In the genomic region with DNA sequence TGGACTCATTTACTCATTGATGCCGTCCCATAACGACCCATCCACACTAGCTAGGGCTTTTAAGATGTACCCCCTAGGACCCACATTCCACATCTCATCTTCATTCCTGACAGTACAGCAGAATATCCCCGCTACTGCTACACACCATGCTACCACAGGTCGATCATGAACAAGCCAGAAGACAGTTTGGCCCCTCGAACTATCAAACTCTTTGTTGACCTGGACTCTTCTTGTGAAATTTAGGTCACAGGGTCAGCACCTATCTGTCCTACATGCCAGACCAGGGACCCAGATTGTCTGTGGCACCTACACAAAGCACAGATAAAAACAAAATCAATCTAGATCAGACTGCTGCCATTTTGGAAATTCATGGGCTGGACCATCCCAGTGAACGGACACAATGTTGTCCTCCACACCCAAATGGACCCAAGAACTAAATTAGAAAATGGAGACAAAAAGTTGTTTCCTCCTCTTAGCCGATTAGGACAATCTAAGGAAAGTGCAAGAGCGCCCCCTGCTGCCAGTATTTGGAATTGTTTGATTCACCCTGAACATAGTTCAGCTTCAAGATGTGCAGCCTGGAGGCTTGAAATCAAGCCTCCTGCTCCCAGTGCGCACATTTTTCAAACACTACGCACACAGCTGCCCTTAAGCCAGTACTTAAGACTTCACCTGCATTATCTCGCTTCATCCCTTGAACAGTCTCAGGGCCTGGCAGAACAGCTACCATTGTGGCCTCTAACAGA, we compare ENCODE assay signal across 7 mouse cellular contexts.
DNase-seq lines count a peak whose midpoint lies in the region; ATAC-seq and TF ChIP-seq lines count a peak whose summit lies in the region.

No protein-coding gene starts in this region.

- peak; percentile 69; the same call in 1 of the 2 replicates for ATAC-seq in intestine, embryonic 16.5 days

- H3K36me3 ChIP-seq in intestine, embryonic 16.5 days (ENCODE audit: control insufficient read depth, insufficient read depth, low read length): no peaks in the 10 kb centered on the region
- H3K36me3 ChIP-seq in midbrain, embryonic 10.5 days: no peaks in the 10 kb centered on the region
- no peaks in the 10 kb centered on the region for H3K36me3 ChIP-seq in small intestine, adult 2 months (ENCODE audit: control insufficient read depth, insufficient read depth, low read length)

- no peak overlapping the region for H3K27ac ChIP-seq in intestine, embryonic 16.5 days (ENCODE audit: low read length)
- no peak overlapping the region for H3K27ac ChIP-seq in midbrain, embryonic 10.5 days (replicated peaks)
- no peak overlapping the region for H3K27ac ChIP-seq in small intestine, adult 2 months (ENCODE audit: insufficient read depth, low read depth, low read length)

- no peaks in the 10 kb centered on the region for H3K9me3 ChIP-seq in intestine, embryonic 16.5 days (ENCODE audit: control insufficient read depth, low read length)
- no peaks in the 10 kb centered on the region for H3K9me3 ChIP-seq in midbrain, embryonic 10.5 days (replicated peaks)

- intact Hi-C loops in left cerebral cortex, postnatal 14 days (cut with DNase I): loop anchor here (2.0 kb wide), 1 partner anchor 1666 kb away; no protein-coding TSS in a partner anchor

- DNase-seq in ZHBTc4 (ENCODE audit: low read depth, low spot score): peak; percentile 68
- DNase-seq in cerebellum, postnatal 4 days (ENCODE audit: low spot score in 2 of 2): peak; percentile 84 to 89
- peak; percentile 87 for DNase-seq in gastrocnemius, postnatal 10 days
- DNase-seq in left cerebral cortex, postnatal 14 days (ENCODE audit: low spot score in 2 of 2): peak; percentile 78 to 94
- DNase-seq in midbrain, embryonic 10.5 days (ENCODE audit: low spot score): peak; percentile 77

- peak; percentile 47; the same call in 1 of the 2 replicates for TF ChIP-seq CTCF in small intestine, adult 2 months (IDR thresholded peaks at IDR 0.05; ENCODE audit: extremely low read depth, insufficient read length, insufficient replicate concordance, low read depth, low read length)

- H3K4me1 ChIP-seq in intestine, embryonic 16.5 days (ENCODE audit: control insufficient read depth, insufficient read depth, low read length): no peaks in the 10 kb centered on the region
- 0 out of 2 replicates have a peak, but pooled peaks cover 3% of the 10 kb centered on the region for H3K4me1 ChIP-seq in midbrain, embryonic 10.5 days
- no peaks in the 10 kb centered on the region for H3K4me1 ChIP-seq in small intestine, adult 2 months (ENCODE audit: control insufficient read depth, insufficient read depth, insufficient read length, low read length)

- H3K4me3 ChIP-seq in intestine, embryonic 16.5 days (ENCODE audit: low read length): no peak overlapping the region
- H3K4me3 ChIP-seq in midbrain, embryonic 10.5 days: no peak overlapping the region
- no peak overlapping the region for H3K4me3 ChIP-seq in small intestine, adult 2 months (ENCODE audit: low read depth, low read length)

- no peak overlapping the region for H3K4me2 ChIP-seq in intestine, embryonic 16.5 days (ENCODE audit: low read depth, low read length)

- no peak for TF ChIP-seq POLR2A in small intestine, adult 2 months (IDR thresholded peaks at IDR 0.05; ENCODE audit: low read depth, low read length)

- H3K27me3 ChIP-seq in intestine, embryonic 16.5 days (replicated peaks; ENCODE audit: control insufficient read depth, insufficient read depth, low read length): no peaks in the 10 kb centered on the region
- H3K27me3 ChIP-seq in midbrain, embryonic 10.5 days (ENCODE audit: low read depth, poor library complexity, severe bottlenecking): peaks cover 18% of the 10 kb centered on the region
- H3K27me3 ChIP-seq in small intestine, adult 2 months (ENCODE audit: control insufficient read depth, insufficient read depth, low read length): no peaks in the 10 kb centered on the region

- 39% methylated on average over 11 of the region's 11 CpGs for WGBS in intestine, embryonic 16.5 days
- WGBS in midbrain, embryonic 10.5 days: 42% methylated on average over 11 of the region's 11 CpGs
- 33% methylated on average over 11 of the region's 11 CpGs for WGBS in small intestine, adult 2 months

- H3K9ac ChIP-seq in intestine, embryonic 16.5 days (ENCODE audit: low read depth, low read length): no peak overlapping the region
